Mouse (Mus musculus) MEL (cell line): ENCODE data around the gene Zfp446. TPM values are rescaled to one million over a fixed set of nuclear protein-coding genes. Genes with fewer than 3 reads are reported as not detected.

Source experiments
- DNase-seq: peaks from one replicate; pipeline ENCODE4 v3.0.0; 2011; ENCODE audit warnings: low read depth, low spot score
- H3K27ac ChIP-seq: 2 replicates; pipeline ENCODE4 v1.5.1; 2012; ENCODE audit warnings: low read depth, mild to moderate bottlenecking, control low read depth, low read length, moderate library complexity; ENCODE audit not compliant: control insufficient read depth
- H3K27me3 ChIP-seq, 2 experiments: fragments of 150-350 bp in 1 of 2; sonication (generic) in 1 of 2; 2 replicates each; pipeline ENCODE4 v1.6.1; 2012; ENCODE audit warnings: low read length in 2 of 2, mild to moderate bottlenecking in 2 of 2, improper control_type of control experiment in 1 of 2, moderate library complexity in 1 of 2; ENCODE audit not compliant: insufficient read depth in 2 of 2, control insufficient read depth in 1 of 2
- H3K36me3 ChIP-seq, 2 experiments: 2 replicates each; pipeline ENCODE4 v1.6.1; 2012 to 2014; ENCODE audit warnings: low read length in 2 of 2, improper control_type of control experiment in 1 of 2, inconsistent platforms in 1 of 2, mild to moderate bottlenecking in 1 of 2; ENCODE audit not compliant: insufficient read depth in 2 of 2, control insufficient read depth in 1 of 2
- H3K4me1 ChIP-seq, 2 experiments: fragments of 150-350 bp in 1 of 2; sonication (generic) in 1 of 2; 2 replicates each; pipeline ENCODE4 v1.6.1; 2012; ENCODE audit warnings: low read length in 2 of 2, improper control_type of control experiment in 1 of 2, mild to moderate bottlenecking in 1 of 2; ENCODE audit not compliant: insufficient read depth in 2 of 2, control insufficient read depth in 1 of 2
- H3K4me3 ChIP-seq, 2 experiments: fragments of 150-350 bp in 1 of 2; sonication (generic) in 1 of 2; 2 replicates each; pipeline ENCODE4 v1.5.1; 2012; ENCODE audit warnings: low read depth in 2 of 2, low read length in 2 of 2, mild to moderate bottlenecking in 2 of 2, moderate library complexity in 2 of 2, control low read depth in 1 of 2, improper control_type of control experiment in 1 of 2; ENCODE audit not compliant: control insufficient read depth in 1 of 2, insufficient read depth in 1 of 2
- H3K79me2 ChIP-seq: 2 replicates; pipeline ENCODE4 v1.6.1; 2012; ENCODE audit warnings: mild to moderate bottlenecking, low read length, moderate library complexity; ENCODE audit not compliant: control insufficient read depth, poor library complexity, insufficient read depth
- H3K9ac ChIP-seq: 2 replicates; pipeline ENCODE4 v1.6.1; 2012; ENCODE audit warnings: low read depth, mild to moderate bottlenecking, control low read depth, low read length, moderate library complexity; ENCODE audit not compliant: control insufficient read depth, poor library complexity, severe bottlenecking
- H3K9me3 ChIP-seq: fragments of 150-350 bp; sonication (generic); replicated peaks from 2 replicates; pipeline ENCODE4 v1.6.1; 2012; ENCODE audit warnings: mild to moderate bottlenecking, low read length, improper control_type of control experiment, moderate library complexity; ENCODE audit not compliant: insufficient read depth
- CHD1 ChIP-seq: IDR thresholded peaks from 2 replicates; pipeline ENCODE4 v1.6.1; 2012; ENCODE audit warnings: low read depth, mild to moderate bottlenecking, inconsistent platforms, low read length, improper control_type of control experiment
- CHD2 ChIP-seq: IDR thresholded peaks from 2 replicates; pipeline ENCODE4 v1.6.1; 2011; ENCODE audit warnings: low read length, improper control_type of control experiment
- CTCF ChIP-seq, 3 experiments: IDR thresholded peaks in 2 of 3; conservative IDR thresholded peaks in 1 of 3; 2 replicates each; pipeline ENCODE4 v1.5.1; 2011 to 2012; ENCODE audit warnings: low read length in 3 of 3, low read depth in 2 of 3, mild to moderate bottlenecking in 2 of 3, improper control_type of control experiment in 1 of 3, inconsistent platforms in 1 of 3, mixed read lengths in 1 of 3, moderate library complexity in 1 of 3; ENCODE audit not compliant: control insufficient read depth in 1 of 3, insufficient read depth in 1 of 3, poor library complexity in 1 of 3, severe bottlenecking in 1 of 3
- E2F4 ChIP-seq: IDR thresholded peaks from 2 replicates; pipeline ENCODE4 v1.6.1; 2011; ENCODE audit warnings: low read depth, low read length, improper control_type of control experiment, borderline replicate concordance
- ELF1 ChIP-seq: IDR thresholded peaks from 2 replicates; pipeline ENCODE4 v1.6.1; 2014; ENCODE audit warnings: low read depth, mild to moderate bottlenecking, inconsistent platforms, low read length, improper control_type of control experiment, moderate library complexity
- GABPA ChIP-seq: IDR thresholded peaks from 2 replicates; pipeline ENCODE4 v1.6.1; 2012; ENCODE audit warnings: low read depth, mild to moderate bottlenecking, inconsistent platforms, low read length, improper control_type of control experiment, moderate library complexity
- HCFC1 ChIP-seq: IDR thresholded peaks from 2 replicates; pipeline ENCODE4 v1.6.1; 2012; ENCODE audit warnings: low read depth, mild to moderate bottlenecking, inconsistent platforms, low read length, improper control_type of control experiment, moderate library complexity
- KAT2A ChIP-seq: conservative IDR thresholded peaks from 2 replicates; pipeline ENCODE4 v1.6.1; 2012; ENCODE audit warnings: low read depth, low read length, improper control_type of control experiment, inconsistent platforms
- MAFK ChIP-seq: IDR thresholded peaks from 2 replicates; pipeline ENCODE4 v1.6.1; 2011; ENCODE audit warnings: low read depth, mild to moderate bottlenecking, low read length, improper control_type of control experiment, borderline replicate concordance
- MAX ChIP-seq: IDR thresholded peaks from 2 replicates; pipeline ENCODE4 v1.6.1; 2011; ENCODE audit warnings: low read length, improper control_type of control experiment
- MEF2A ChIP-seq: IDR thresholded peaks from 2 replicates; pipeline ENCODE4 v1.6.1; 2014; ENCODE audit warnings: low read depth, mild to moderate bottlenecking, inconsistent platforms, low read length, improper control_type of control experiment; ENCODE audit not compliant: poor library complexity, insufficient replicate concordance, severe bottlenecking; ENCODE audit errors: extremely low read depth
- MXI1 ChIP-seq: IDR thresholded peaks from 2 replicates; pipeline ENCODE4 v1.6.1; 2011; ENCODE audit warnings: mild to moderate bottlenecking, low read depth, low read length, improper control_type of control experiment
- MYB ChIP-seq: IDR thresholded peaks from 2 replicates; pipeline ENCODE4 v1.6.1; 2011; ENCODE audit warnings: mild to moderate bottlenecking, low read depth, low read length, improper control_type of control experiment
- NELFE ChIP-seq: IDR thresholded peaks from 2 replicates; pipeline ENCODE4 v1.6.1; 2011; ENCODE audit warnings: low read depth, low read length, improper control_type of control experiment
- NRF1 ChIP-seq: IDR thresholded peaks from 2 replicates; pipeline ENCODE4 v1.6.1; 2014; ENCODE audit warnings: low read depth, mild to moderate bottlenecking, inconsistent platforms, low read length, improper control_type of control experiment, moderate library complexity; ENCODE audit not compliant: poor library complexity, insufficient read depth, severe bottlenecking
- POLR2A ChIP-seq, 2 experiments: IDR thresholded peaks; 2 replicates each; pipeline ENCODE4 v1.6.1; 2011 to 2012; ENCODE audit warnings: low read length in 2 of 2, mild to moderate bottlenecking in 2 of 2, control low read depth in 1 of 2, improper control_type of control experiment in 1 of 2, low read depth in 1 of 2, moderate library complexity in 1 of 2; ENCODE audit not compliant: control insufficient read depth in 1 of 2, insufficient read depth in 1 of 2, poor library complexity in 1 of 2
- POLR2AphosphoS2 ChIP-seq: IDR thresholded peaks from 2 replicates; pipeline ENCODE4 v1.6.1; 2011; ENCODE audit warnings: low read length, improper control_type of control experiment
- POLR2AphosphoS5 ChIP-seq: IDR thresholded peaks from 2 replicates; pipeline ENCODE4 v1.6.1; 2012; ENCODE audit warnings: low read depth, borderline replicate concordance, mild to moderate bottlenecking, inconsistent platforms, low read length, moderate library complexity, mixed read lengths
- RAD21 ChIP-seq: IDR thresholded peaks from 2 replicates; pipeline ENCODE4 v1.6.1; 2011; ENCODE audit warnings: mild to moderate bottlenecking, low read depth, low read length, improper control_type of control experiment
- RCOR1 ChIP-seq: IDR thresholded peaks from 2 replicates; pipeline ENCODE4 v1.6.1; 2012; ENCODE audit warnings: low read depth, mild to moderate bottlenecking, inconsistent platforms, low read length, improper control_type of control experiment
- SIN3A ChIP-seq: IDR thresholded peaks from 2 replicates; pipeline ENCODE4 v1.6.1; 2012; ENCODE audit warnings: low read length, improper control_type of control experiment, inconsistent platforms
- SMC3 ChIP-seq: IDR thresholded peaks from 2 replicates; pipeline ENCODE4 v1.6.1; 2011; ENCODE audit warnings: low read depth, low read length, improper control_type of control experiment
- TBP ChIP-seq: IDR thresholded peaks from 2 replicates; pipeline ENCODE4 v1.8.0; 2011; ENCODE audit warnings: low read depth, low read length, improper control_type of control experiment
- TCF12 ChIP-seq: IDR thresholded peaks from 2 replicates; pipeline ENCODE4 v1.6.1; 2014; ENCODE audit warnings: low read depth, mild to moderate bottlenecking, inconsistent platforms, low read length, improper control_type of control experiment, moderate library complexity
- UBTF ChIP-seq: IDR thresholded peaks from 2 replicates; pipeline ENCODE4 v1.6.1; 2012; ENCODE audit warnings: low read depth, mild to moderate bottlenecking, inconsistent platforms, low read length, improper control_type of control experiment, moderate library complexity, borderline replicate concordance; ENCODE audit not compliant: insufficient read depth
- ZC3H11A ChIP-seq: IDR thresholded peaks from 2 replicates; pipeline ENCODE4 v1.6.1; 2012; ENCODE audit warnings: low read depth, mild to moderate bottlenecking, inconsistent platforms, low read length, improper control_type of control experiment
- ZKSCAN1 ChIP-seq: IDR thresholded peaks from 2 replicates; pipeline ENCODE4 v1.6.1; 2012; ENCODE audit warnings: low read depth, mild to moderate bottlenecking, inconsistent platforms, low read length, improper control_type of control experiment, moderate library complexity
- ZMIZ1 ChIP-seq: IDR thresholded peaks from 2 replicates; pipeline ENCODE4 v1.6.1; 2012; ENCODE audit warnings: low read depth, mild to moderate bottlenecking, inconsistent platforms, low read length, improper control_type of control experiment, moderate library complexity
- ZNF384 ChIP-seq: IDR thresholded peaks from 2 replicates; pipeline ENCODE4 v1.6.1; 2012; ENCODE audit warnings: low read depth, mild to moderate bottlenecking, inconsistent platforms, low read length, improper control_type of control experiment
- polyA plus RNA-seq, 2 experiments: library from polyadenylated mRNA; stranded (reverse) in 1 of 2; unstranded in 1 of 2; fragments of >175 nt in 1 of 2; fragments of >200 nt in 1 of 2; gene quantifications; 2 replicates each; pipeline versions ENCODE4 v1.2.1 to v1.2.4; 2012; ENCODE audit warnings: low replicate concordance in 2 of 2, low read depth in 1 of 2; ENCODE audit not compliant: insufficient read length in 2 of 2, insufficient read depth in 1 of 2, missing spikeins in 1 of 2
- total RNA-seq: library from RNA; depleted of rRNA; stranded (reverse); fragments of 300-350 nt; gene quantifications from 2 replicates; pipeline ENCODE4 v1.2.3, GENCODE M21; 2012

Gene Zfp446
- total and polyA plus RNA-seq, 3 experiments, result 3.4 to 4.9 TPM; not detected in 1

DNA sequence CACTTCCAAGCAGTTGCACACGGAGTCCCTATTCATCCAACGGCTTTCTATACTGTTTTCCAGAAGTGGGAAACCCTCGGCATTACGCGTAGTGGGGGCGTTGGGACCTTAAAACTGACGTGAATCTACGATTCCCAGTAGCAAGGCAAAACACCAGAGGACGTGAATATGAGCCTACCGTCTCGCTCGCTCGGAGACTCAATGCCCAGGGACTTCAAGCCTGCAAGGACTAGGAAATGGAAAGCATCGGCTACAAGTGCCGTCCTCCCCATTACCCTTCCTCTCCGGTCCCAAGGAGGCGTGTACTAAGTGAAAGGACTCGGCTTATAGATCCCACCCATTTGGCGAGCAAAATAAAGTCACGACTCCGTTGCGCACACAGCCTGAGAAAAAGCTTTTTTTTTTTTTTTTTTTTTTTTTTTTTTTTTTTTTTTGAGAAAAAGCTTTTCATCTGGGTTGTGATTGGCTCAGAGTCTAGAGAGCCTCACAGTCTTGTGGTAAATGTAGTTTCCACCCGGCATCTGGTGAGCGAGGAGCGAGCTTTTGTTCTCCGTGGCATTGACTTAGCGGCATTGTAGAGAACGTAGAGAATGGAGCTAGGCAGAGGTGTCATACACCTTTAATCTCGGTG, 16.0 kb upstream of the Zfp446 start (continued):
- TF ChIP-seq HCFC1 (peak; percentile 95), CHD1 (no peak), ELF1 (no peak)

DNA sequence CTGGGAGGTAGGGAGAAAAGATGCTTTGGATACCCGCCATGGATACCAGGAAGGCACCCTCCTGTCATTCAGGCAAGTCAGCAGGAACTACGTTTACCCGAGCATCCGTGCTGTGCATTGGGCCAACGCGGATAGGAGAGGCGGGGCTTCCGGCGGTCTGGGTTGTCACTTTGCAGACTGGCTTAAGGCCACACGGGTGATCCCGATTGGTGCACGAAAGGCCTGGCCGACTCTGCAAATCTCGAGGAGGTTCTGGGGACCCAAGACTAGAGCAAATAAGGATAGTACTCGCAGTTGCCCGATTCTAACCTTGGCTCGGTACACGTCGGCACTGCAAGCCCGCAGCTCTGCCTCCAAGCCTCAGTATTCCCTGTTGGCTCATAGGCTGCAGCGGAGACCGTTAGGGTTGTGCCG, 12.0 kb upstream of the Zfp446 start, which contains the start of gene Zfp324:
TSS of gene Zfp324 (plus strand) at position 161 of the 414 bp plus-strand sequence.
- peak within 1 kb of the TSS; percentile 84 for H3K9ac ChIP-seq
- H3K9me3 ChIP-seq, result no peaks in the 10 kb centered on the region
- H3K36me3 ChIP-seq, result peaks cover 0 to 14% of the 10 kb centered on the region in 2 experiments; a peak in 2 of 4 replicates
- H3K4me3 ChIP-seq, result peak within 1 kb of the TSS; percentile 79 to 84
- peak; percentile 96 for DNase-seq
- TF ChIP-seq RCOR1 (no peak), MXI1 (no peak), ZNF384 (0 out of 2 replicates have a peak, but pooled peaks have one; percentile 9), KAT2A (no peak), UBTF (0 out of 2 replicates have a peak, but pooled peaks have one; percentile 32), CTCF (IDR thresholded peaks at IDR 0.05 in 2 of 3, conservative IDR thresholded peaks at IDR 0.05 in 1 of 3; ENCODE audit: control insufficient read depth in 1 of 3, insufficient read depth in 1 of 3, low read depth in 2 of 3, low read length in 3 of 3, poor library complexity in 1 of 3, severe bottlenecking in 1 of 3) (no peak), ELF1 (peak; percentile 72), MAX (no peak), POLR2A (IDR thresholded peaks at IDR 0.05; ENCODE audit: control insufficient read depth in 1 of 2, insufficient read depth in 1 of 2, low read depth in 1 of 2, low read length in 2 of 2, poor library complexity in 1 of 2) (peak; percentile 48 to 79; a peak in 3 of 4 replicates), ZKSCAN1 (no peak), TCF12 (peak; percentile 35; the same call in 1 of the 2 replicates), MYB (no peak), SMC3 (no peak), ZC3H11A (no peak), TBP (peak; percentile 73), NRF1 (no peak), MAFK (no peak), E2F4 (no peak), POLR2AphosphoS5 (no peak), NELFE (peak; percentile 74), CHD2 (no peak), ZMIZ1 (peak; percentile 72; the same call in 1 of the 2 replicates), GABPA (no peak), MEF2A (no peak), SIN3A (peak; percentile 69), POLR2AphosphoS2 (peak; percentile 35; the same call in 1 of the 2 replicates), HCFC1 (peak; percentile 78), RAD21 (no peak)
- peak within 1 kb of the TSS; percentile 83 for H3K27ac ChIP-seq
- H3K27me3 ChIP-seq, result no peaks in the 10 kb centered on the region
- peaks cover 2 to 21% of the 10 kb centered on the region in 2 experiments; a peak in 2 of 4 replicates for H3K4me1 ChIP-seq
- peaks cover 6% of the 10 kb centered on the region for H3K79me2 ChIP-seq
